Mouse (Mus musculus) stomach, postnatal 0 days (tissue): ENCODE data around the gene Map3k5. TPM values are rescaled to one million over a fixed set of nuclear protein-coding genes. Genes with fewer than 3 reads are reported as not detected.

Source experiments
- ATAC-seq: fragments of 200-750 bp; cut with Nextera tagmentation; 2 replicates; pipeline ENCODE4 v1.8.0; 2017; ENCODE audit not compliant: low FRiP score, low TSS enrichment
- DNase-seq: peaks from one replicate; pipeline ENCODE4 v3.0.0-alpha.2; 2016; ENCODE audit warnings: low spot score
- H3K27ac ChIP-seq: fragments of 300-500 bp; sonication (generic); replicated peaks from 2 replicates; pipeline ENCODE4 v1.5.1; 2014; ENCODE audit warnings: mild to moderate bottlenecking, control low read depth
- H3K27me3 ChIP-seq: fragments of 300-500 bp; sonication (generic); 2 replicates; pipeline ENCODE4 v1.6.1; 2014; ENCODE audit warnings: low read length; ENCODE audit not compliant: control insufficient read depth, insufficient read depth
- H3K36me3 ChIP-seq: fragments of 300-500 bp; sonication (generic); 2 replicates; pipeline ENCODE4 v1.6.1; 2014; ENCODE audit warnings: low read length, mixed read lengths; ENCODE audit not compliant: control insufficient read depth, insufficient read depth
- H3K4me1 ChIP-seq: fragments of 300-500 bp; sonication (generic); replicated peaks from 2 replicates; pipeline ENCODE4 v1.6.1; 2014; ENCODE audit warnings: antibody characterized with exemption; ENCODE audit not compliant: control insufficient read depth, insufficient read depth
- H3K4me2 ChIP-seq: fragments of 300-500 bp; sonication (generic); replicated peaks from 2 replicates; pipeline ENCODE4 v1.6.1; 2014; ENCODE audit warnings: low read depth, mild to moderate bottlenecking, control low read depth, moderate library complexity
- H3K4me3 ChIP-seq: fragments of 300-500 bp; sonication (generic); 2 replicates; pipeline ENCODE4 v1.5.1; 2014; ENCODE audit warnings: low read depth, low read length, control low read depth
- H3K9ac ChIP-seq: fragments of 300-500 bp; sonication (generic); 2 replicates; pipeline ENCODE4 v1.6.1; 2014; ENCODE audit warnings: mild to moderate bottlenecking, low read length, control low read depth, mixed read lengths
- H3K9me3 ChIP-seq: fragments of 300-500 bp; sonication (generic); 2 replicates; pipeline ENCODE4 v1.6.1; 2016; ENCODE audit warnings: low read length; ENCODE audit not compliant: control insufficient read depth
- CTCF ChIP-seq: IDR thresholded peaks from 2 replicates; pipeline ENCODE4 v1.5.1; 2016; ENCODE audit warnings: antibody characterized with exemption, low read depth, mild to moderate bottlenecking, moderate library complexity
- EP300 ChIP-seq: optimal IDR thresholded peaks from 2 replicates; pipeline ENCODE3; 2016; ENCODE audit warnings: antibody characterized with exemption
- WGBS: fragments of 180-500 bp; shearing (Covaris S2); extraction: QIAGEN DNeasy Blood & Tissue Kit; methylation state at CpG from one replicate; pipeline ENCODE4 v1.1.7; 2014; 5-methylcytosine and 5-hydroxymethylcytosine counted together
- polyA plus RNA-seq: library from polyadenylated mRNA; unstranded; fragments of >200 nt; fragmentation: Nextera tagmentation; extraction: Ambion mirVana; gene quantifications from 2 replicates; pipeline ENCODE4 v1.2.1, GENCODE M21; 2015

Map3k5 gene
- polyA plus RNA-seq, 1 experiment from 2014 or later, result 2.4 TPM

GRCm38 (mm10) chr10:20170605-20171088 lies 236.4 kb downstream of the Map3k5 start:
- peak overlapping the region; percentile 22 for H3K4me3 ChIP-seq
- 24% methylated on average over 11 of the region's 11 CpGs for WGBS
- peak; percentile 85 for DNase-seq
- no peaks in the 10 kb centered on the region for H3K36me3 ChIP-seq
- TF ChIP-seq CTCF (peak; percentile 95), EP300 (no peak)
- H3K9me3 ChIP-seq, result no peaks in the 10 kb centered on the region
- H3K27ac ChIP-seq, result peak overlapping the region; percentile 83
- peak overlapping the region; percentile 50 for H3K4me2 ChIP-seq
- peaks cover 4% of the 10 kb centered on the region; the same call in 1 of the 2 replicates for H3K4me1 ChIP-seq
- H3K27me3 ChIP-seq, result no peaks in the 10 kb centered on the region
- H3K9ac ChIP-seq, result peak overlapping the region; percentile 35; the same call in 1 of the 2 replicates
- peak; percentile 93 for ATAC-seq

- no peak for TF ChIP-seq EP300
- no peak for TF ChIP-seq CTCF
- Histone ChIP-seq H3K27me3 (no peaks in the 10 kb centered on the region), H3K4me3 (no peak overlapping the region), H3K27ac (peak overlapping the region; percentile 83; the same call in 1 of the 2 replicates), H3K4me2 (peak overlapping the region; percentile 50; the same call in 1 of the 2 replicates), H3K9me3 (no peaks in the 10 kb centered on the region), H3K36me3 (no peaks in the 10 kb centered on the region), H3K4me1 (peaks cover 4% of the 10 kb centered on the region; the same call in 1 of the 2 replicates), H3K9ac (no peak overlapping the region)
- ATAC-seq (no peak), DNase-seq (no peak)
- WGBS, result 52% methylated on average over 12 of the region's 12 CpGs
Measured at GRCm38 (mm10) chr10:20171209-20171608, 236.9 kb downstream of the Map3k5 start.

- H3K4me1 ChIP-seq, result peaks cover 4% of the 10 kb centered on the region; the same call in 1 of the 2 replicates
- WGBS, result 54% methylated on average over 4 of the region's 4 CpGs
- H3K27me3 ChIP-seq, result no peaks in the 10 kb centered on the region
- ATAC-seq, result no peak
- DNase-seq, result no peak
- H3K9ac ChIP-seq, result no peak overlapping the region
- TF ChIP-seq CTCF (no peak), EP300 (no peak)
- H3K36me3 ChIP-seq, result no peaks in the 10 kb centered on the region
- no peak overlapping the region for H3K27ac ChIP-seq
- no peaks in the 10 kb centered on the region for H3K9me3 ChIP-seq
- H3K4me2 ChIP-seq, result no peak overlapping the region
- no peak overlapping the region for H3K4me3 ChIP-seq
Measured at GRCm38 (mm10) chr10:20171756-20172155, 237.5 kb downstream of the Map3k5 start.

- H3K9me3 ChIP-seq, result no peaks in the 10 kb centered on the region
- peak overlapping the region; percentile 56 for H3K27ac ChIP-seq
- DNase-seq, result no peak
- H3K27me3 ChIP-seq, result no peaks in the 10 kb centered on the region
- H3K36me3 ChIP-seq, result no peaks in the 10 kb centered on the region
- no peak for ATAC-seq
- H3K4me1 ChIP-seq, result peaks cover 4% of the 10 kb centered on the region; the same call in 1 of the 2 replicates
- H3K9ac ChIP-seq, result no peak overlapping the region
- H3K4me2 ChIP-seq, result no peak overlapping the region
- no peak overlapping the region for H3K4me3 ChIP-seq
- TF ChIP-seq CTCF (no peak), EP300 (no peak)
- WGBS, result 61% methylated on average over 4 of the region's 4 CpGs
Measured at GRCm38 (mm10) chr10:20173733-20174132, 239.5 kb downstream of the Map3k5 start.

GRCm38 (mm10) chr10:20176054-20176453 lies 241.8 kb downstream of the Map3k5 start:
- no peaks in the 10 kb centered on the region for H3K27me3 ChIP-seq
- no peak overlapping the region for H3K9ac ChIP-seq
- no peaks in the 10 kb centered on the region; the same call in 1 of the 2 replicates for H3K4me1 ChIP-seq
- H3K9me3 ChIP-seq, result no peaks in the 10 kb centered on the region
- H3K36me3 ChIP-seq, result no peaks in the 10 kb centered on the region
- H3K4me3 ChIP-seq, result no peak overlapping the region
- ATAC-seq (no peak), DNase-seq (no peak)
- TF ChIP-seq CTCF (no peak), EP300 (no peak)
- no peak overlapping the region for H3K4me2 ChIP-seq
- H3K27ac ChIP-seq, result 0 out of 2 replicates have a peak overlapping the region, but pooled peaks have one; percentile 40
- WGBS, result 66% methylated on average over 7 of the region's 7 CpGs

GRCm38 (mm10) chr10:20178807-20179605 lies 244.7 kb downstream of the Map3k5 start:
- Histone ChIP-seq H3K36me3 (no peaks in the 10 kb centered on the region), H3K27me3 (no peaks in the 10 kb centered on the region), H3K9me3 (no peaks in the 10 kb centered on the region), H3K4me1 (0 out of 2 replicates have a peak, but pooled peaks cover 2% of the 10 kb centered on the region), H3K9ac (no peak overlapping the region), H3K4me2 (no peak overlapping the region), H3K4me3 (no peak overlapping the region), H3K27ac (peak overlapping the region; percentile 78)
- ATAC-seq (peak; percentile 69), DNase-seq (peak; percentile 82)
- WGBS, result 30% methylated on average over 12 of the region's 12 CpGs
- TF ChIP-seq CTCF (no peak), EP300 (peak; percentile 87)
